Comparison of ENCODE assay signal across 1 mouse cellular context in the genomic region with DNA sequence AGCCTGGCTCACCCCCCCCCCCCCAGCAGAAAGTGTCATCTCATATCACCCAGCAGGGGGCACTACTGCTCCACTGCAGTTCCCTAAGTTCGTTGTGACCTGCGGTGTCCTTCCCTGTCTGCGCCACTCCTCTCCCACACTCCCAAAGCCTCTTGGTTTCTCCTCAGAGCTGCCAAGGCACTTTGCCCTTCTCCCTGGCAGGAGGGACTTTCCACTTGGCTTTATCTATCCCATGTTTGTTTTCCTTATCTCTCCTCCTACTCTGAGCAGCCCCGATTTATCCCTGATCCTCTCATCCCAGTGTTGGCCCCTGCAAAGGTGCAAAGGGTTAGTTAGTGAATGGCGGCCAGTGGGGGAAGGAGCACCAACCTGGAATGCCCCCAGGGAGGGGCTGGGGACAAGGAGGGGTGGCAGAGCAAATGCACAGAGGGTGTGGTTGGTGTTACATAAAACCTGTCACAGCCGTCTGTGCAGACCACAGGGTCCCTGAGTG.
TF ChIP-seq lines count a peak whose summit lies in the region.

No protein-coding gene starts in this region.

TF ChIP-seq in MEL, 35 proteins besides CTCF, POLR2A, EP300 and RAD21 (continued from another document):
- TF ChIP-seq SMC3 (IDR thresholded peaks at IDR 0.05; ENCODE audit: low read depth, low read length), result peak; percentile 69
- no peak for TF ChIP-seq SIN3A (IDR thresholded peaks at IDR 0.05; ENCODE audit: low read length)
- TF ChIP-seq ZC3H11A (IDR thresholded peaks at IDR 0.05; ENCODE audit: low read depth, low read length), result peak; percentile 65
- TF ChIP-seq MXI1 (IDR thresholded peaks at IDR 0.05; ENCODE audit: low read depth, low read length), result no peak
- peak; percentile 90 for TF ChIP-seq MAZ (IDR thresholded peaks at IDR 0.05; ENCODE audit: low read depth, low read length)
- TF ChIP-seq NELFE (IDR thresholded peaks at IDR 0.05; ENCODE audit: low read depth, low read length), result no peak
TF ChIP-seq in MEL: peak in this region for 3.
